Mouse (Mus musculus) liver, embryonic 14.5 days (tissue): ENCODE measurements around the gene Chd2. TPM values are rescaled to one million over a fixed set of nuclear protein-coding genes. Genes with fewer than 3 reads are reported as not detected.
"Not testable (repeated sequence)": the region's sequence is repeated elsewhere in the genome, so short reads cannot be mapped to it uniquely, and the experiment has no call there.

ENCODE experiments used
- ATAC-seq: fragments of 200-750 bp; cut with Nextera tagmentation; 2 replicates; pipeline ENCODE4 v1.8.0; 2017; ENCODE audit warnings: moderate number of reproducible peaks, mild to moderate bottlenecking, moderate library complexity; ENCODE audit not compliant: insufficient read depth
- DNase-seq, 3 experiments: peaks; one replicate each; pipeline ENCODE4 v3.0.0-alpha.2; 2012 to 2013; ENCODE audit warnings: low read depth in 3 of 3, low spot score in 3 of 3
- H3K27ac ChIP-seq: fragments of 300-500 bp; sonication (generic); 2 replicates; pipeline ENCODE4 v1.5.1; 2014; ENCODE audit warnings: moderate library complexity, mild to moderate bottlenecking, control low read depth, inconsistent platforms
- H3K27me3 ChIP-seq: fragments of 300-500 bp; sonication (generic); 2 replicates; pipeline ENCODE4 v1.6.1; 2014; ENCODE audit warnings: mild to moderate bottlenecking, low read length, moderate library complexity; ENCODE audit not compliant: control insufficient read depth, insufficient read depth
- H3K36me3 ChIP-seq: fragments of 300-500 bp; sonication (generic); replicated peaks from 2 replicates; pipeline ENCODE4 v1.6.1; 2014; ENCODE audit warnings: low read depth; ENCODE audit not compliant: control insufficient read depth, insufficient read depth
- H3K4me1 ChIP-seq, 2 experiments: fragments of 200-500 bp in 1 of 2; fragments of 300-500 bp in 1 of 2; sonication (generic) in 1 of 2; replicated peaks; 2 replicates each; pipeline ENCODE4 v1.6.1; 2012 to 2014; ENCODE audit warnings: antibody characterized with exemption in 1 of 2, inconsistent platforms in 1 of 2, low read length in 1 of 2; ENCODE audit not compliant: control insufficient read depth in 2 of 2, insufficient read depth in 2 of 2
- H3K4me2 ChIP-seq: fragments of 300-500 bp; sonication (generic); 2 replicates; pipeline ENCODE4 v1.6.1; 2014; ENCODE audit warnings: low read depth, mild to moderate bottlenecking, control low read depth, moderate library complexity
- H3K4me3 ChIP-seq, 2 experiments: fragments of 200-500 bp in 1 of 2; fragments of 300-500 bp in 1 of 2; sonication (generic) in 1 of 2; 2 replicates each; pipeline ENCODE4 v1.5.1; 2012 to 2014; ENCODE audit warnings: low read depth in 2 of 2, low read length in 2 of 2, mild to moderate bottlenecking in 2 of 2, control low read depth in 1 of 2, inconsistent platforms in 1 of 2, moderate library complexity in 1 of 2; ENCODE audit not compliant: insufficient read depth in 1 of 2
- H3K9ac ChIP-seq: fragments of 300-500 bp; sonication (generic); replicated peaks from 2 replicates; pipeline ENCODE4 v1.6.1; 2014; ENCODE audit warnings: mild to moderate bottlenecking, control low read depth, moderate library complexity
- H3K9me3 ChIP-seq: fragments of 300-500 bp; sonication (generic); 2 replicates; pipeline ENCODE4 v1.6.1; 2016; ENCODE audit warnings: low read length, mixed read lengths; ENCODE audit not compliant: control insufficient read depth
- CTCF ChIP-seq: IDR thresholded peaks from 2 replicates; pipeline ENCODE4 v1.5.1; 2016; ENCODE audit warnings: antibody characterized with exemption, low read depth, control low read depth
- EP300 ChIP-seq: IDR thresholded peaks from 2 replicates; pipeline ENCODE4 v1.6.1; 2016; ENCODE audit warnings: antibody characterized with exemption, low read depth
- WGBS: fragments of 180-500 bp; shearing (Covaris S2); extraction: QIAGEN DNeasy Blood & Tissue Kit; methylation state at CpG from one replicate; pipeline ENCODE4 v1.1.7; 2014; ENCODE audit not compliant: insufficient replicate concordance; 5-methylcytosine and 5-hydroxymethylcytosine counted together
- polyA plus RNA-seq, 2 experiments: library from polyadenylated mRNA; depleted of rRNA in 1 of 2; stranded (reverse) in 1 of 2; unstranded in 1 of 2; fragments of >200 nt; fragmentation: Nextera tagmentation in 1 of 2; extraction: Ambion mirVana in 1 of 2; gene quantifications; 2 replicates each; pipeline versions ENCODE4 v1.2.1 to v1.2.3; 2012 to 2014

Gene Chd2
- polyA plus RNA-seq, 2 experiments, result 12.0 to 14.8 TPM

DNA sequence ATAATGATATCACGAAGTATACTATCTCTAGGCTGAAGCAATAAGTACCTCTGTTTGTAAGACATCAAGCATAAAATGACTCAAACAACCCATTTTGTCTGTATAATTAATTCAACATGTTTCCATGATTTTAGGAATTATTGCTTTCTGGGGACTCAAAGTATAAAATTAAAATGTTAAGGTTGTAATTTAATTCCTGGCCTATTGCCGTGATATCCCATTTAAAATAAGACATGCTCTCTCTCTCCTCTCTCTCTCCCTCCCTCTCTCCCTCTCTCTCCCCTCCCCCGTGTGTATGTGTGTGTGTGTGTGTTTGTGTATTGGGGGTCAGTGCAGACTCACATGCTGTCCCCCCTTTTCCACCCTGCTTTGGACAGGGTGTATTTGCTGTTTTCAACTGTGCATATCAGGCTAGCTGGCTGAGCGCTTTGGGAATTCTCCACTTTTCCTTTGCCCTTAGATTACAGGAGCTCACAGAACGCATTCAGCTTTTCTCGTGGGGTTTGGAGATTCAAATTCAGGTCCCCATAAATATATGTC lies 40.3 kb upstream of the Chd2 start:
- Histone ChIP-seq H3K9ac (no peak overlapping the region), H3K27me3 (no peaks in the 10 kb centered on the region)
- WGBS, result 64% methylated on average over 6 of the region's 6 CpGs

DNA sequence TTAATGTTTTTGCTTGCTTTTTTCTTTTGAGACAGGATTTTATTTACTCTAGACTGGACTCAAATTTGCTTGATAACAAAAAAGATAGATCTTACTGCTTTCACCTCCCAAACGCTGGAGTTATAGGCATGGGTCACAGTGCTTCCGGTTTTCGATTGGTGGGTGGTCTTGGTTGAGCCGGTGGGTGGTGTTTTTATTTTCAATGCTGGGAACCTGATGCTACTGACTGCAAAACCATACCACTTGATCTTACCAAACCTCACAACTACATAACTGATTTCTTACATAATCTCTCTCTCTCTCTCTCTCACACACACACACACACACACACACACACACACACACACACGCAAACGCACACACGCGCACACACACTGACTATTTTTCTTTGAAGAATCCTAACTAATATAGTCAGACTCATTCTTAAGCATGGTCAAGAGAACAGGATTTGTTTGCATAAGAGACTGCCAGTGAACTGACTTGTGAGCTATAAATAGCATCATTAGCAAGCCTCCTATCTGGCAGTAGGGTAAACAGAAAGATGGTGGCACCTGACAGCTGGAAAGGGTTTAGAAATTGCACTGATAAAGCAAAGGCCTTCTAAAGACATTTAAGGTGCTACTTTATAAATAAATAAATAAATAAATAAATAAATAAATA lies 37.6 kb upstream of the Chd2 start:
- Histone ChIP-seq H3K4me2 (no peak overlapping the region), H3K27me3 (no peaks in the 10 kb centered on the region), H3K9ac (no peak overlapping the region), H3K36me3 (no peaks in the 10 kb centered on the region), H3K4me1 (peaks cover 8 to 21% of the 10 kb centered on the region in 2 experiments), H3K27ac (no peak overlapping the region), H3K4me3 (no peak overlapping the region), H3K9me3 (no peaks in the 10 kb centered on the region)
- ATAC-seq (no peak), DNase-seq (no peak)
- 66% methylated on average over 8 of the region's 8 CpGs for WGBS
- TF ChIP-seq CTCF (no peak), EP300 (no peak)

More for the DNA sequence above, 40.3 kb upstream of the Chd2 start:
- no peak overlapping the region for H3K4me3 ChIP-seq
- no peak for TF ChIP-seq EP300
- TF ChIP-seq CTCF, result no peak
- H3K4me1 ChIP-seq, result peaks cover 15 to 26% of the 10 kb centered on the region in 2 experiments
- no peak overlapping the region for H3K4me2 ChIP-seq
- H3K36me3 ChIP-seq, result no peaks in the 10 kb centered on the region
- H3K27ac ChIP-seq, result no peak overlapping the region
- DNase-seq (no peak), ATAC-seq (no peak)
- H3K9me3 ChIP-seq, result no peaks in the 10 kb centered on the region

DNA sequence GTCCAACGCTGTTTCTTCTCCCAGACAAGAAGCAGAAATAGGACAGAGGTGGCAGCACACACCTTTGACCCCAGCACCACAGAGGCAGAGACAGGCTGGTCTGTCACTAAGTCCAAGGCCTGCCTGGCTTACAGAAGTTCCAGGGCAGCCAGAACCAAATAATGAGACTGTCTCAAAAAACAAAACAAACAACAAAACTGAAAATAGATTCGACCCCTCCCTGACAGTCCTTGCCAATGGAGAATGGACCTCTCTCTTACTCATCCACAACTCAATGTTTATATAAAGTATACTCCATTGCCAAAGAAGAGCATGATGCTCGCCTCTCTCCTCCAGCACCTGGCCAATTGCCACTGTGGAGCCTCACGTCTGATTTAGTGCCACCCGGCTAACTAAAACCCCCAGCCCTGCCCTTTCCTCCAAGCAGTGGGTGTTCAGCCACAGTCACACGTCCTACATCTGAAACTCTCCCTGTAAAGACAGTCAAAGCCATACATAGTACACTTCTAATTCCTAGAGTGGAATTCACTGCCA lies 36.3 kb upstream of the Chd2 start:
- ATAC-seq (no peak), DNase-seq (no peak)
- Histone ChIP-seq H3K36me3 (no peaks in the 10 kb centered on the region), H3K4me2 (no peak overlapping the region), H3K9me3 (no peaks in the 10 kb centered on the region), H3K27me3 (no peaks in the 10 kb centered on the region), H3K4me1 (peaks cover 2 to 13% of the 10 kb centered on the region in 2 experiments; a peak in 2 of 4 replicates), H3K27ac (no peak overlapping the region), H3K4me3 (no peak overlapping the region), H3K9ac (no peak overlapping the region)
- WGBS, result 60% methylated on average over 6 of the region's 6 CpGs
- no peak for TF ChIP-seq CTCF
- no peak for TF ChIP-seq EP300

DNA sequence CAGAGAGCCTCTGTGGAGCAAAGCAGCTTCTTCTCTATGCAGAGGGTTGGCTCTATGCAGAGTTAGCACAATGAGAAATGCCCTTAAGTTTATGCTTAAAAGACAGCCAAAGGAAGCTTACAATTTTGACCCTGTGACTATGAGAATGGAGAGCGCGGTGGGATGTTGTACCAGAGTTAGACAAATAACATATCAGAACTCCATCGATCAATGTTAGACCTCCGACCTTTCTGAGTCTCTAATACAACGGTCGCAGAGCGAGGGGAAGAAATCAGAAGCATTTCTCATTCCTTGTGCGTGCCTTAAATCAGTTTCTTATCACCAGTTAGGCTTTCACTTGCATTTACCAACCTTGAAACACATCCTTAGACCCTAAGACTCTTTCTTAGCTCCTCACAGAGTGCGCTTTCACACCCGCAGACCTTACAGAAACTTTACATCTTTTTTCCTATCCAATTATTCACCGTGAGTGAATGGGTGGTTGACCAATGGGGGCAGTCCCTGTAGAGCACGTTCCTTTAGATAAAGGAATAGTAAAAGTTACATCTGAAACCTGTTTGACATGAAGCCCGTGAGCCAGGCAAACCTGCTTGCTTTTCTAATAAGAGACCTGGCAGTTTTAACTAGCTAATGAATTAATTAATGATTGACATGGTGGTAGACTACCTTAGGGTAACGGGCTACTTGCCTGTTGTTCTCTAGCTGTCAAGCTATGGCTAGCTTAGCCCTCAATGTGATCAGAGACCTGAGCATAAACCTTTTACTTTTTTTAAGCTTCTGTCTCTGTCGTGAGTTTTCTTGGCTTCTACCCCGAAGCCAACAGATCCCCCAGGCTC lies 34.7 kb upstream of the Chd2 start:
- DNase-seq (no peak), ATAC-seq (no peak)
- Histone ChIP-seq H3K4me3 (no peak overlapping the region), H3K4me2 (peak overlapping the region; percentile 1; the same call in 1 of the 2 replicates), H3K27ac (no peak overlapping the region), H3K27me3 (no peaks in the 10 kb centered on the region), H3K9me3 (no peaks in the 10 kb centered on the region), H3K36me3 (no peaks in the 10 kb centered on the region), H3K4me1 (peaks cover 2 to 13% of the 10 kb centered on the region in 2 experiments; a peak in 2 of 4 replicates), H3K9ac (no peak overlapping the region)
- WGBS, result 55% methylated on average over 16 of the region's 16 CpGs
- TF ChIP-seq EP300 (no peak), CTCF (no peak)

DNA sequence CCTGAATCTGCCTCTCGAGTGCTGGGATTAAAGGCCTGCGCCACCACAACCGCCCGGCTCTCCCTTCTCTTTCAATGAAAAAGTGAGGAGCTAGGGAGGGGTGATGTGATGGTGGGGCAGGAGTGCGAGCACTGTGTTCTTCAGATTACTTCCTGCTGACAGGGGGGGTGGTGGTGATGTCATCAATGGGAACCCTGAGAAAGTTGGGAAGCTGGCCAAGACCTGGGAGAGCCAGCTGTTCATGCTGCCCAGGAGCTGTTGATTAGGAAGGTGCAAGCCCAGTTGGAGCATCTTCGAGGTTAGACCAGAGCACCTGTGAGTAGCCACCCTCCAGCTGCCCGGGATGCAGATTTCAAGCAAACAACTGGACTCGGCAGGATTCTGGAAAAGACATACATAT lies 33.6 kb upstream of the Chd2 start:
- H3K27me3 ChIP-seq, result no peaks in the 10 kb centered on the region
- ATAC-seq (no peak), DNase-seq (no peak)
- H3K36me3 ChIP-seq, result no peaks in the 10 kb centered on the region
- 60% methylated on average over 8 of the region's 8 CpGs for WGBS
- H3K4me3 ChIP-seq, result no peak overlapping the region
- no peaks in the 10 kb centered on the region for H3K9me3 ChIP-seq
- no peak overlapping the region for H3K27ac ChIP-seq
- H3K4me1 ChIP-seq, result peaks cover 2 to 12% of the 10 kb centered on the region in 2 experiments; a peak in 2 of 4 replicates
- H3K9ac ChIP-seq, result no peak overlapping the region
- TF ChIP-seq CTCF (no peak), EP300 (no peak)
- no peak overlapping the region for H3K4me2 ChIP-seq

- not testable (repeated sequence) for H3K9me3 ChIP-seq, H3K36me3 ChIP-seq, H3K27ac ChIP-seq, ATAC-seq, DNase-seq, H3K9ac ChIP-seq, H3K4me2 ChIP-seq, H3K27me3 ChIP-seq, H3K4me3 ChIP-seq
- H3K4me1 ChIP-seq, result peaks cover 2 to 11% of the 10 kb centered on the region in 2 experiments; a peak in 2 of 4 replicates
- WGBS, result 57% methylated on average over 3 of the region's 3 CpGs
These were observed 33.0 kb upstream of the Chd2 start for GRCm38 (mm10) chr7:73574673-73575072.
